Mouse (Mus musculus): ENCODE results near the gene Cyb561. TPM values are rescaled to one million over a fixed set of nuclear protein-coding genes. Genes with fewer than 3 reads are reported as not detected.

Cyb561 gene
- total RNA-seq, 2 experiments from 2014 or later: 85.8 to 88.9 TPM

DNA sequence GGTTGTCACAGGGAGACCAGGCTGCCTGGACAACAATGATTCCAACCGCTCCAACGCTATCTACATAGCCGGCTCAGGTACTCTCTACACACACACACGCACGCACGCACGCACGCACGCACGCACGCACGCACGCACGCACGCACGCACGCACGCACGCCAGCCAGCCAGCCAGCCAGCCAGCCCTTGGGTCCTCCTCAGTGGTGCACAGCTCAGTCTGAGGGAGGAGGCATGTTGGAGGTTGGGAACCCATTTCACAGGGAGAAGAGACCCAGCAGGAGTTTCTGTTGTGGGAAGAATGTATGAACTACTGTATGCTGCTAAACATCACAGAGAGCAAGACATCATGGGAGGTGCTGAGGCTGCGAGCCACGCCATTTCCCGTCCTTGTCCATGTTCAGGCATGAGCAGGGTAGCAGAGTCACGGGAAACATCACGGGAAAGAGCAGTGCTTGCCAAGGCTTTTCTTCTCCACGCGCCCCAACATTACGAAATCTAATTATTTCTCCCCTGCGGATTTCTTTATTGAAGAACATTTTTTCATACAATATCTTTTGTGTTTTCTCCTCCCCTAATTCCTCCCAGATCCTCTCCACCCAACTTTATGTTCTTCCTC, 2.8 kb upstream of the Cyb561 start:
- DNase-seq (ENCODE audit: low spot score in 2 of 2): no peak
- intact Hi-C loops (cut with DNase I): no loop called here

DNA sequence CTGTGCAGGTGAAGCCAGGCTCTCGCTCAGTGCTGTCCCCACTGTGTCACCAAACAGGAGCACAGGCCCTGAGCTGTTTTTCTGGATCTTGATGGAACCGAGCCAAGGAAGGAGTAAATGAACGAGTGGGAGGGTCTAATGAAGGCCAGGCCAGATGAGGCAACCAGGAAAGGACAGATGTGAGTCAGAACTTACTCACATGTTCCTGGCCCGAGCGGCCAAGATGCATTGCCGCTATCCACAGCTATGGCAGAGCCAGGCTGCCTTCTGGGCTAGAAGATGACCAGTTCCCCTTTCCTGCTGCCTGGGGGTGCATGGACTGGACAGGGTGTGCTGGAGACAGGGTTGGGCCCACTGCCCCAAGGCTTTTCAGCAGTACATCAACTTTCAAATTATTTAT, 266 bp upstream of the Cyb561 start:
- intact Hi-C loops (cut with DNase I): no loop called here

DNA sequence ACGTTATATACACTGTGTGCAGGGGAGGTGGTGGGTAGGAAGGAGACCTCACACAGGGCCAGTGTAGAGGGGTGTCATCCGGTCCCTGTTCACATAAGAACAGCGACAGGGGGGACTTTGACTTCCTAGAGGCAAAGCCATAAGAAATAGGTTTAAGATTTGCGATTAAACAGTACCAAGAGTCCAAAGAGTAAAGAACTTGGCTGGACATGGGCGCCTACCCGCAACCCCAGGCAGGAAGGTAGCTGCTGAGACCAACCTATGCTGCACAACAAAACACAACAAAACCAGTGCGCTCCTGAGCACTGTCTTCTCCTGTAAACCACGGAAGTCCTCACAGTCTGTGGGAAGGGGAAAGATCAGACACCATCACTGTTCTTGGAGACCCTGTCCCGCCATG, 1.0 kb downstream of the Cyb561 start:
- DNase-seq (ENCODE audit: low spot score in 2 of 2): no peak
- intact Hi-C loops (cut with DNase I): no loop called here

More for the DNA sequence above, 266 bp upstream of the Cyb561 start:
- no peak for DNase-seq (ENCODE audit: low spot score in 2 of 2)

DNA sequence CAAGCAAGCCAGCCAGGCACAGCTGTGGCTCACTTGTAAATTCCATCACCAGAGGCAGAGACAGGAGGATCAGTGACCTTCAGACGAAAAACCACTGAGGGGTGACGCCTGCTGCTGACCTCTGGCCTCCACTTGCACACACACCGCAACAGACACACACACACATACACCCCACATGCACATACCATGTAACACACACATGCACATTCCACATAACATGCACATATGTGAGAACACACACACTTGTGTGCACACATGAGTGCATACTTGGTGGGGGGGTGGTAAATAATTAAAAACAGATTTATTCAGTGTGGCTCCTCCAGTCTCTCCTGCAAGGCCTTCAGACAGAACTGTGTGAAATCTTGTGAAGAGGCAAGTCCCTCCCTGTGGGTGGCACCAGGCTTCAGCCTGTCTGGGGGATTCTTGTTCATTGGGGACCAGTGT, 1.5 kb downstream of the Cyb561 start:
- intact Hi-C loops (cut with DNase I): no loop called here
- DNase-seq (ENCODE audit: low spot score in 2 of 2): no peak

DNA sequence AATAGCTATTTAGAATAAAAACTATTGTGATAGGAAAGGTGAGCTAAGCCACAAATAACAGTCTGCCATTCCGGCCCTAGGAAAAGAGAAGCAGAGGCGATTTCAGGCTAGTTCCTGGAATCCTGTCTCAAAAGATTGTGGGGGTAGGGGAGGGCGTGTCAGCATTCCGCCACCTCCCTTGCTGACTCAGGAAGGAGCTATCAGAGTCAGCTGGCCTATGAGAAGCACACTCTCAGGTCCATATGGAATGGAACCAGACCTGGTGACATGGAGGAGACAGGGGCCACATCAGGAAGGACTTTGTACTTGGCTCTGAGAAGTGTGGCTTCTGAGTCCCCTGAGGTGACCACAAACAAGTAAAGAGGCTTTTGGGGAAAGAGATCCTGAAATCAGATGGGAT, 2.6 kb downstream of the Cyb561 start:
- no peak for DNase-seq (ENCODE audit: low spot score in 2 of 2)
- intact Hi-C loops (cut with DNase I): no loop called here

DNA sequence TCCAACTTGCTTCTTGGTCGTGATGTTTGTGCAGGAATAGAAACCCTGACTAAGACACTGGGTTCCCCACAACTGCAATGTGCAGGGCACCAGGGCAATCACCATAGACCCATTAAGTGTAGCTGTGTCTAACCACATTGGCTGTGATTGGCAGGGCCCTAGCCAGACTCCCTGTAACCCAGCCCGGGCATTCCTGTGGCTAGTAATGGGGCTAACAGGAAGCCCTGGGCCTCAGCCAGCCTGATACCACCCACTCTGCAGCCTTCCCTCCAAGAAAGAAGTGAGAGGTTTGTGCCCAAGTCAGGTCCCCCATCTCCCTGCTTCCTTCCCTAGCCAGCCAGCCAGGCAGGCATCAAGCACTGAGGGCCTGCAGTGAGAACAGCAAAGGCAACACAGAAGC, 4.9 kb downstream of the Cyb561 start:
- intact Hi-C loops (cut with DNase I): no loop called here
- DNase-seq (ENCODE audit: low spot score in 2 of 2): no peak

DNA sequence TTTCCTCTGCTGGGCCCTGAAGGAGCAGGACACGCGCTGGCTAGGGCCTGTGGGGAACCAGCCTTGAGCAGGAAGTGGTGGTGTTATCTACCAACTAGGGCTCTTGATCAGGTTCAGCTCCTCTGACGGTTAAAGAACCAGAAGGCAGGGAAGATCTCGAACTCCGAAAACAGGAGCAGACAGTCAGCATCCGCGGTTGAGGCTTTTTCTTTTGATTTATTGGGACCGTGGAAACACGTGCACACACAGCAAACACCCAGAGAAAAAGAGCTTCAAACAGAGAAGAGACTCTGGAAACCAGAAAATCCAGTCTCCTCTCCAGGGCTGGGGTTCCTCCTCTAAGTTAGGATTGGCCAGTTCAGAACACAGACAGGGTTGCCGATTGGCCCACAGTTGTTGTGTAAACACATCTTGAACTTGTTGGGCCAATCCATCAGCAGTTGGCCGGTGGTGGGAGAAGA, 6.4 kb downstream of the Cyb561 start:
- intact Hi-C loops (cut with DNase I): no loop called here
- no peak for DNase-seq (ENCODE audit: low spot score in 2 of 2)

DNA sequence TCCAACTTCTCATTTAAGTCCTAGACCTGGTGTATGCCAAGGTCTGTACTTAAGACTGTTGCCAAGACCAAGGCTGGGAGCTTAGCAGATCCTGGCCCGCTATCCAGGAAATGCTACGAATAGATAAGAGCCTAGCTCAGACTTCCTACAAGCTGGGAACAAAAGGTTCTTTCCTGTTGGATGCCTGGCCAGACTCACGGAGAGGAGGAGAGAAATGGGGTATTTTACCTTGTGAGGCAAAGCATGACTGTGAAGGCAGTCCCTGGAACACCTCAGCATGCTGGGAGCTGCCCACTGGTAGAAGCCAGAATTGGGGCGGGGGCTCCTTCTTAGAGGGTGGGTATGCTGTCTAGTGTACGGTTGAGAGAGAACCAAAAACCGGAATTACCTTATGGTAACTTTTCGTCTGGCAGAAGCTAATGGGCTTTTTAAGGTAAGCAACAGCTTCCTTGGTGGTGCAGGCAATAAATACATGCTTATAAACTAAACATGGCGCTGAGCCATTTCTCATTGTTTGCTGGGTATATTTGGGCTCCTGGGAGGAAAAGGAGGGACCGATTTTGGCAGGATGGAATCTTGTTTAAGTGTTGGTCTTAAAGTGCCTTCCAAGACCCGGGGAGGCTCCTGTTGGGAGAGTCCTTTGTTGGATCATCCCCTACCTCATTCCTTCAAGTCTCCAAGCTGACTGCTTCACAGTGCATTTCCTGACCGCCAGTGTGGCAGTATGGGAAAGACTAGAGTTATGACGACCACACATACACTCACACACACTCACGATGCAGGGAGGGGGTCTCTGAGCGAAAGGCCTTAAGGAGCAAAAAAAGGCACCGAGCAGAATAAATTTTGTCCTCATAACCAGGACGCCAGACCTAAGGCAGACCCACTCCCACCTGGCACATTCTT, 8.1 kb downstream of the Cyb561 start:
- intact Hi-C loops (cut with DNase I): loop anchor here (5.0 kb wide), 1 partner anchor 77 kb away; no protein-coding TSS in a partner anchor
- no peak for DNase-seq (ENCODE audit: low spot score in 2 of 2)

DNA sequence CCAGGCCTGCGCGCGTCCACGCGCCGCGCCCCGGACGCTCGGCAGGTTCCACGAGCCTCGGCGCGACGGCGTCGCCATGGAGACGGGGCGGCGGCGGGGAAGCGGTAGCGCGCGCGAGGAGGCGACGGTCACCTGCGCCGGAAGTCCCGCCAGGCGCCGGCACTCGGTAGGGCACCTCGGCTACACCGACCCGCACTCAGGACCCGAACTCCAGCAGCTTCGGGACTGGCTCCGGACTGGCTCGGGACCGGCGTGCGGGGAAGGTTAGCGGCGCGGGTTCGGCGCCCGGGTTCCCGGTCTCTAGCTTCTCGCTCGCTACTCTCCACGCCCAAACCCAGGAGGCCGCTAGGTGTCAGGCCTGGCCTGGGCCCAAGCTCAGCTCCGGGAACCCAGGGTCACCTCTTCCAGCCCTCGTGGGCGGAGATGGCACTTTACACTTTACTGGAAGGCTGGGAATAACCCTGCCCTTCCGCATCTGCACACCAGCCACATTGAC, 9.0 kb downstream of the Cyb561 start:
- intact Hi-C loops (cut with DNase I): loop anchor here (5.0 kb wide), 1 partner anchor 78 kb away; no protein-coding TSS in a partner anchor
- peak; percentile 76 to 83 for DNase-seq (ENCODE audit: low spot score in 2 of 2)

DNA sequence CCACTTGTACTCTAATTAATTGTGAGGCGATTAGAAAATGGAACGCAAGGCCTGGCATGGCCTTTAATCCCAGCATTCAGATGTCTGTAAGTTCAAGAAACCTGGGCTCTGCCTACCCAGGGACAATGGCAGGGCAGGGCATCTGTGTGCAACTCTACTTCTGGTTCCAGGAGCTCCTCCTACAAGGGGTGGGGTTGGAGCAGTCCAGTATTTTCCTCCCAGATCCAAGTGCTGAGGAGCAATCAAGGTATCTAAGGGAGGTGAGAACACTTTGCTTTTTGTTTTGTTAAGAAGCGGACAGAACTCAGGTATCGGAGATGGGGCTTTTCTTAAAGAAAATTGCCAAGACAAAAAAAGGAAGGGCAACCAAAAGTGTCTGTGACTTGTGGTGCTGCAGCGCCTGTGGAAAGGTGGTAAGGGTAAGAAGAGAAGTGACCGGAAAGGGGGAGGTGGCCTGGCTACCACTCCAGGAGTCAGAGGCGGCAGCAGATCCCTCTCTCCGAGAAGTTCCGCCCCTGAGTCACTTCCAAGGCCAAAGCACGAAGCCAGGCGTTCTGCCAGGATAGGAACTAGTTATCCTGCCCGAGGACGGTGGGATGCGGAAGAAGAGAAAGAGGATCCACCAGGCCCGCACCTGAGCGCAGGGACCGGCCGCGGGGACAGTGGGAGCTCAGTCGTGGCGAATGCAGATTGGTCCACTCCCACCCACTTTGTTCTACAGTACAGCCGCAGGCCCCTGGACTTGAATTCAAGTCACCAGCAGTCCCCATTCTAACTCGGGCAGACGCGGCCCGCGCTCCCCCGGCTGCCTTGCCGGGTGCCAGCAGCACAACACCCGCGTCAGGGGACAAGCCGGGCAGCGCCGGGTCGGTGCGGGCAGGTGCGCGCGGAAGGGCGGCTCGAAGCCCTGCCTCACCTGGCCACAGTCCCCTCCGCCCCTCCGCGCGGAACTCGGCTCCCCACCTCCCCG, 9.7 kb downstream of the Cyb561 start:
- DNase-seq (ENCODE audit: low spot score in 2 of 2): no peak
- intact Hi-C loops (cut with DNase I): loop anchor here (5.0 kb wide), 1 partner anchor 79 kb away; no protein-coding TSS in a partner anchor

DNA sequence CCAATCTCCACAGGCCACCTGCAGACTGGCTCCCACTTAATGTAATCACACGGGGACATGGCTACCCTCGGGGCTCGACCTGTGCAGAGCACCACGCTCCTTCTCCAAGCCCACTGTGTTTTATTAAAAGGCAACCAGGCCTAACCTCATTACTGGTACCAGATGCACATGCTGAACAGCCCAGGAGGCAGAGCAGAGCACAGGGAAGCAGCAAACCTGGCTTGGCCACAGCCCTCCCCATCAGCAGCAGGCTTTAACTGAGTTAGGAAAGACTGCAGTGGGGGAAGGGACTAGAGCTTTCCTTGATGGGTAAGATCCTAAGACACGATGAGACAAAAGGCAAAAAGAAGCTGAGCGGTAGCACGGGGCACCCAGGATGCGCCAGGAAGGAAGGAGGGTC, 11.2 kb downstream of the Cyb561 start:
- intact Hi-C loops (cut with DNase I): loop anchor here (5.0 kb wide), 1 partner anchor 80 kb away; no protein-coding TSS in a partner anchor
- DNase-seq (ENCODE audit: low spot score in 2 of 2): no peak

DNA sequence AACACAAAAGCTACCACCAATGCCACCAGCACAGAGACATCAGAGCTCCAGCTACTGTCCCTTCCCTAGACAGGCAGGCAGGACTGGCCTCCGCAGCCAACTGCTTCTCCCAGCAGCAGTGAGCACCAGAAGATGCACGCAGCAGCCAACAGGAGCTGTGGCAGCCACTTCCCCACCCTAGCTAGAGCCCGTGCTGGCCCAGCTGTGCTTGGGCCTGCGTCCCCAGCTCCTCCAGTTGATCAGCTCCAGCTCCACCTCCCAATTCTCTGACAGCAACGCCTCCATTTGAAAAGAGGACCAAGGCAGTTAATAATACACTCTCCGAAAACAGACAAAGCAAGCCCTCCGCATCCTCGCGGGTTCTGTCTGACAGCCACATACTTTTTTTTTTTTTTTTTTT, 14.4 kb downstream of the Cyb561 start:
- no peak for DNase-seq (ENCODE audit: low spot score in 2 of 2)
- intact Hi-C loops (cut with DNase I): no loop called here

DNA sequence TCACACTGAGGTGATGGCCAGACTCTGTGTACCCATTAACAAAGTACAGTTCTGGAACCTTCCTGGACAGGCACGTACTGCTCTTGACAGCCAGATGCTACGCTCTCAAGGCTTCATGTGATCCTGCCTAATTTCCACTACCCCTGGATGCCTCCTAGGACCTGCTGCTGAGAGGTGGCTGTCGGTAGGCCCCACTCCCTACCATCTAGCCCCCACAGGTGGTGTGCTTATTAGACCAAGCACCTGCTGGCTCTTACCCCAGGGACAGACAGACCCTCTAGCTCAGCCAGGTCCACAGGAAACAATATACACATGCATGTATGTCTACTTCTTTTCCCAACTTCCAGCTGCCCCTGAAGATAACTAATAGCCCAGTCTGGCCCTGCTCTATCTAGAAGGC, 16.2 kb downstream of the Cyb561 start:
- intact Hi-C loops (cut with DNase I): no loop called here
- DNase-seq (ENCODE audit: low spot score in 2 of 2): no peak

DNA sequence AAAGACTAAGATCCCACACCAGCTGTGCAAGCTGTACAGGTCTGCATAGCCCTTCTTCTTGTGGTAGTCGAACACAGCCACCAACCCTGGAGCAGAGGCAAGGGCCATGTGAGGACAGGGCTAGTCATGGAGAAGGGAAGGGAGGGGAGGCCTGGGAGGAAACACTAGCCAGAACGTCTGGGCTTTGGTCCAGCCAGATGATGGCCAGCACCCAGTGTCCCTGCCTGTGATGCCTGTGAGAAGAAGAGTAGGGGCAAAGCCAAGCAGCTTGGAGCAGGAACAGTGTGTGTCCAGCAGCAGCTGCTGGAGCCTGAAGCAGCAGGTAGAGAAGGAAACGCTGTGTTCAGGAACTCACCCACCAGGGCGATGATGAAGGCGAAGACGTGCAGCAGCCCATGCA, 16.9 kb downstream of the Cyb561 start:
- intact Hi-C loops (cut with DNase I): no loop called here
- peak in 1 of 2 experiments; percentile 63 for DNase-seq (ENCODE audit: low spot score in 2 of 2)

DNA sequence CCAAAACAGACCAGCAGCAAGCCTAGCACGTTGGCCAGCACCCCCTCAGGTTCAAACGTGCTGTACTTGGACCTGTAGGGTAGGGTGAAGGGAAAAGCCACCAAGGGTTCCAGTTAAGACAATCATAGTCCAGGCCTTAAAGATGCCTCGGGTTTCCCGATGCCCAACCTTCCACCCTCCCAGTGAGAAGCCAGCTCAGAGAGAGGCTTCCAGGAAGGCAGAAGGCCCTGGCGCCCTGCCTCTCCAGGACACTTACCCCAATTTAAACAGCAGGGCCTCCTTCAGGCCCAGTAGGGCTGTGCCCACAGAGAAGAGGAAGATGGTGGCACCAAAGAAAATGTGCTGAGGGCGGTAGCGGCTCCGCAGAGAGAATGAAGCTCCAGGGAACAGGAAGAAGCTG, 17.6 kb downstream of the Cyb561 start:
- DNase-seq (ENCODE audit: low spot score in 2 of 2): no peak
- intact Hi-C loops (cut with DNase I): no loop called here

DNA sequence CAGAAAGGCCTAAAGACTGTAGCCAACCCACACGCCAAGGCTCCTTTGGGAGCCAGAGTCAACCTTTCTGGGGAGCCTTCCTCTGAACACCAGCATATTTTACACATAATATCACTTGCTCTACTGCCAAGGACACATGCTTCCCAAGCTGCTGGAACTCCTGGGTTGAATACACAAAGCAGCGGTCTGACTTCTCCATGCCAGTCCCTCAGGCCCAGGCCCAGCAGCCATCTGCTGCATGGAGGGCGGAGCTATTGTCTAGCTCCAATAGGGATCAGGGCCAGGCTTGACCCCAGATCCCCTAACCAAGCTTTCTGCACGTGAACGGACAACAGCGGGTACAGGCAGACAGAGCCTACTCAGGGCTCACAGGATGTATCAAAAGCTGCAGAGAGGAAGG, 18.3 kb downstream of the Cyb561 start:
- intact Hi-C loops (cut with DNase I): no loop called here
- no peak for DNase-seq (ENCODE audit: low spot score in 2 of 2)

DNA sequence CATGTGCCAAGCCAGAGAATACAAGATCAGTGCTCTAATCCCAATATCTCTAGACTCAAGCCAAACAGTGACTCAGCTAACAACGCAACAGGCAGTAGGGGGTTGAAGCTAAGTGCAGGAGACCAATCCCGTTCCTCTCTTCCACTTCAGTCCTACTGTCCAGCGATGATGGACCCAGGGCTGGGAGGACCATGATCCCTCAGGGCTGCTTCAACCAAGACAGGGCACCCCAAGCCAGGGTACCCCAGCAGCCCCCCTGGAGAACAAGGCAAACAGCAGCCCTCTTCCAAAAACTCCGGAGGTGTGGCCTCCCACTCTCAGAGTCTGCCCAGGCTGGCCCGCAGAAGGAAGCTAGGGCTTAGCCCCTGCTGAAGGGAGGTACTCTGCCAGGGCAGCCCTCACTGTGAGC, 18.8 kb downstream of the Cyb561 start:
- intact Hi-C loops (cut with DNase I): no loop called here
- DNase-seq (ENCODE audit: low spot score in 2 of 2): no peak

DNA sequence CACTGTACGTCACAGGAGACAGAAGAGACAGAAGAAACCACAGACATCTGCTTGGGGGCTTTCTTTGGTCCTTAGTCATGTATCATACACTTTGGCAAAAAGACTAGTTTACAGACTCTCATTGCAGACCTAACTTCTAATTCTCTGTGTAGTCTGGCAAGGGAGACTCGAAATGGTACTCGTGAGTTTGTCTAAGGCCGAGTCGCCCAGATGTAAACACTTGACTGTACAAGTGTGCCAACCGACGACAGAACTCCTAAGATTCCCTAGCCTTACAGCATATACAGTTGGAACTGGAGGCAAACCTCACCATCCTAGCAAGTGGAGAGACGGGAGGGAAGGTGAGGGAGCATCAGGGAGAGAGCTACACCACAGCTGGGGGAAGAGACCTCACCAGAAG, 19.4 kb downstream of the Cyb561 start:
- intact Hi-C loops (cut with DNase I): no loop called here
- no peak for DNase-seq (ENCODE audit: low spot score in 2 of 2)

DNA sequence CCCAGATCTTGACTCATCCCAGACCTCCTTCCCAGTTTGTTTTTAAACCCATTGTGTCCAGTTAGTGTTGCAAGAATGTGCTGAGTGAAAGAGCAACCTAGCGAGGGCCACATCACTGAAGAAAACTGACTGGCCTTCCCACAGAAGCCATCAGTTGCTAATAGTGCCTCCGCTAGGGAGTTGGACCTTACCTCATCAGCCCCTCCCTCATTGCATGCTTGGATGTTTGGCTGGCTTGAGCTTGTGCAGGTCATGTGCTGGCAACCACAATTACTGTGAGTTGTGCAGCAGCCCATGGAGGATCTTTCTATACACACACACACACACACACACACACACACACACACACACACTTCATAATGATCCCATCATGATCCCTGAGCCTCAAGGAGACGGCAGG, 21.8 kb downstream of the Cyb561 start:
- no peak for DNase-seq (ENCODE audit: low spot score in 2 of 2)
- intact Hi-C loops (cut with DNase I): no loop called here

Measured in left cerebral cortex, postnatal 25 days (tissue).